Mouse (Mus musculus): ENCODE measurements around the gene Taf1c.

- TF ChIP-seq CTCF (IDR thresholded peaks at IDR 0.05) (no peak), EP300 (IDR thresholded peaks at IDR 0.05) (no peak)
Observed at GRCm38 (mm10) chr8:119591456-119591855, 13.6 kb downstream of the Taf1c start.
